Mouse (Mus musculus) embryonic facial prominence, embryonic 15.5 days (tissue): ENCODE data around the gene Atad3a. TPM values are rescaled to one million over a fixed set of nuclear protein-coding genes. Genes with fewer than 3 reads are reported as not detected.

Source experiments
- ATAC-seq: fragments of 200-750 bp; cut with Nextera tagmentation; 2 replicates; pipeline ENCODE4 v1.8.0; 2017; ENCODE audit warnings: low read depth, moderate TSS enrichment; ENCODE audit not compliant: insufficient number of reproducible peaks, low FRiP score, low TSS enrichment
- H3K27ac ChIP-seq: fragments of 300-500 bp; sonication (generic); replicated peaks from 2 replicates; pipeline ENCODE4 v1.5.1; 2015; ENCODE audit warnings: mild to moderate bottlenecking, inconsistent platforms
- H3K27me3 ChIP-seq: fragments of 300-500 bp; sonication (generic); 2 replicates; pipeline ENCODE4 v1.6.1; 2015; ENCODE audit warnings: inconsistent platforms
- H3K36me3 ChIP-seq: fragments of 300-500 bp; sonication (generic); 2 replicates; pipeline ENCODE4 v1.6.1; 2015; ENCODE audit warnings: mild to moderate bottlenecking, inconsistent platforms
- H3K4me1 ChIP-seq: fragments of 300-500 bp; sonication (generic); 2 replicates; pipeline ENCODE4 v1.6.1; 2015; ENCODE audit warnings: inconsistent platforms
- H3K4me2 ChIP-seq: fragments of 300-500 bp; sonication (generic); replicated peaks from 2 replicates; pipeline ENCODE4 v1.6.1; 2015; ENCODE audit warnings: mild to moderate bottlenecking, inconsistent platforms
- H3K4me3 ChIP-seq: fragments of 300-500 bp; sonication (generic); replicated peaks from 2 replicates; pipeline ENCODE4 v1.5.1; 2015; ENCODE audit warnings: mild to moderate bottlenecking, inconsistent platforms
- H3K9ac ChIP-seq: fragments of 300-500 bp; sonication (generic); 2 replicates; pipeline ENCODE4 v1.6.1; 2015; ENCODE audit warnings: inconsistent platforms
- H3K9me3 ChIP-seq: fragments of 300-500 bp; sonication (generic); replicated peaks from 2 replicates; pipeline ENCODE4 v1.6.1; 2016; ENCODE audit warnings: inconsistent platforms
- WGBS: fragments of 180-500 bp; shearing (Covaris S2); methylation state at CpG from one replicate; pipeline ENCODE4 v1.1.7; 2015; 5-methylcytosine and 5-hydroxymethylcytosine counted together
- polyA plus RNA-seq: library from polyadenylated mRNA; unstranded; fragments of >200 nt; fragmentation: Nextera tagmentation; extraction: Ambion mirVana; gene quantifications from 2 replicates; pipeline ENCODE4 v1.2.1, GENCODE M21; 2015

Gene Atad3a
- polyA plus RNA-seq, 1 experiment from 2014 or later: 89.9 TPM

GRCm38 (mm10) chr4:155774280-155774754 lies 13.4 kb upstream of the Atad3a start, which contains the start of gene Vwa1:
TSS of gene Vwa1 (minus strand) at chr4:155774698.
- WGBS: under 1% methylated on average over 35 of the region's 35 CpGs
- Histone ChIP-seq H3K27me3 (peaks cover 4% of the 10 kb centered on the region; the same call in 1 of the 2 replicates), H3K4me3 (peak within 1 kb of the TSS; percentile 49), H3K4me2 (peak within 1 kb of the TSS; percentile 90), H3K9ac (0 out of 2 replicates have a peak within 1 kb of the TSS, but pooled peaks have one; percentile 23), H3K9me3 (no peaks in the 10 kb centered on the region), H3K36me3 (no peaks in the 10 kb centered on the region), H3K27ac (peak within 1 kb of the TSS; percentile 83), H3K4me1 (peaks cover 61% of the 10 kb centered on the region)
- peak; percentile 80 for ATAC-seq

- Histone ChIP-seq H3K27ac (no peak overlapping the region), H3K4me1 (peaks cover 62% of the 10 kb centered on the region), H3K4me3 (peak overlapping the region; percentile 49), H3K9ac (no peak overlapping the region), H3K27me3 (peaks cover 4% of the 10 kb centered on the region; the same call in 1 of the 2 replicates), H3K9me3 (no peaks in the 10 kb centered on the region), H3K4me2 (peak overlapping the region; percentile 90), H3K36me3 (no peaks in the 10 kb centered on the region)
- ATAC-seq: no peak
- WGBS: 25% methylated on average over 5 of the region's 5 CpGs
These were observed 12.6 kb upstream of the Atad3a start for GRCm38 (mm10) chr4:155773335-155774078.

GRCm38 (mm10) chr4:155772786-155773185 lies 11.9 kb upstream of the Atad3a start:
- no peak for ATAC-seq
- H3K36me3 ChIP-seq: no peaks in the 10 kb centered on the region
- WGBS: 86% methylated on average over 13 of the region's 13 CpGs
- H3K9me3 ChIP-seq: no peaks in the 10 kb centered on the region
- no peak overlapping the region for H3K9ac ChIP-seq
- no peak overlapping the region for H3K4me2 ChIP-seq
- H3K4me1 ChIP-seq: peaks cover 62% of the 10 kb centered on the region
- H3K27ac ChIP-seq: no peak overlapping the region
- H3K4me3 ChIP-seq: no peak overlapping the region
- peaks cover 4% of the 10 kb centered on the region; the same call in 1 of the 2 replicates for H3K27me3 ChIP-seq

- Histone ChIP-seq H3K36me3 (no peaks in the 10 kb centered on the region), H3K27me3 (peaks cover 4% of the 10 kb centered on the region; the same call in 1 of the 2 replicates), H3K27ac (no peak overlapping the region), H3K4me2 (no peak overlapping the region), H3K4me1 (peaks cover 52% of the 10 kb centered on the region), H3K9me3 (no peaks in the 10 kb centered on the region), H3K4me3 (no peak overlapping the region), H3K9ac (no peak overlapping the region)
- ATAC-seq: no peak
- WGBS: 85% methylated on average over 2 of the region's 2 CpGs
These were observed 10.8 kb upstream of the Atad3a start for GRCm38 (mm10) chr4:155771706-155772105.

GRCm38 (mm10) chr4:155770626-155771025 lies 9.7 kb upstream of the Atad3a start:
- no peak for ATAC-seq
- peak overlapping the region; percentile 53 for H3K4me3 ChIP-seq

GRCm38 (mm10) chr4:155769880-155770512 lies 9.1 kb upstream of the Atad3a start:
- Histone ChIP-seq H3K9ac (peak overlapping the region; percentile 70), H3K4me2 (peak overlapping the region; percentile 82), H3K9me3 (no peaks in the 10 kb centered on the region), H3K4me1 (peaks cover 37% of the 10 kb centered on the region), H3K36me3 (no peaks in the 10 kb centered on the region), H3K27me3 (peaks cover 4% of the 10 kb centered on the region; the same call in 1 of the 2 replicates), H3K4me3 (peak overlapping the region; percentile 53), H3K27ac (peak overlapping the region; percentile 68)
- 1% methylated on average over 39 of the region's 39 CpGs for WGBS
- peak; percentile 85 for ATAC-seq

More at GRCm38 (mm10) chr4:155770626-155771025, 9.7 kb upstream of the Atad3a start:
- peak overlapping the region; percentile 70 for H3K9ac ChIP-seq
- H3K4me2 ChIP-seq: peak overlapping the region; percentile 82
- peaks cover 43% of the 10 kb centered on the region for H3K4me1 ChIP-seq
- H3K36me3 ChIP-seq: no peaks in the 10 kb centered on the region
- WGBS: 40% methylated on average over 24 of the region's 24 CpGs
- H3K27me3 ChIP-seq: peaks cover 4% of the 10 kb centered on the region; the same call in 1 of the 2 replicates
- H3K9me3 ChIP-seq: no peaks in the 10 kb centered on the region
- H3K27ac ChIP-seq: no peak overlapping the region

- Histone ChIP-seq H3K9ac (peak overlapping the region; percentile 70), H3K27ac (peak overlapping the region; percentile 68), H3K4me2 (peak overlapping the region; percentile 82), H3K27me3 (peaks cover 4% of the 10 kb centered on the region; the same call in 1 of the 2 replicates), H3K4me3 (peak overlapping the region; percentile 53), H3K9me3 (no peaks in the 10 kb centered on the region), H3K36me3 (no peaks in the 10 kb centered on the region), H3K4me1 (peaks cover 32% of the 10 kb centered on the region)
- WGBS: 62% methylated on average over 5 of the region's 5 CpGs
- ATAC-seq: no peak
These were observed 8.6 kb upstream of the Atad3a start for GRCm38 (mm10) chr4:155769496-155769879.

- no peak for ATAC-seq
- Histone ChIP-seq H3K4me3 (no peak overlapping the region), H3K9me3 (no peaks in the 10 kb centered on the region), H3K27ac (no peak overlapping the region), H3K4me2 (no peak overlapping the region), H3K36me3 (0 out of 2 replicates have a peak, but pooled peaks cover 2% of the 10 kb centered on the region), H3K4me1 (peaks cover 27% of the 10 kb centered on the region), H3K9ac (no peak overlapping the region), H3K27me3 (no peaks in the 10 kb centered on the region)
- 91% methylated on average over 3 of the region's 3 CpGs for WGBS
These were observed 1.5 kb upstream of the Atad3a start for GRCm38 (mm10) chr4:155762357-155762756.

GRCm38 (mm10) chr4:155761356-155762099 lies 635 bp upstream of the Atad3a start:
- Histone ChIP-seq H3K9ac (peak overlapping the region; percentile 78), H3K27ac (peak overlapping the region; percentile 30), H3K4me2 (peak overlapping the region; percentile 97), H3K4me3 (peak overlapping the region; percentile 90), H3K4me1 (peaks cover 27% of the 10 kb centered on the region), H3K36me3 (peaks cover 9% of the 10 kb centered on the region), H3K27me3 (no peaks in the 10 kb centered on the region), H3K9me3 (no peaks in the 10 kb centered on the region)
- WGBS: 2% methylated on average over 28 of the region's 28 CpGs
- ATAC-seq: no peak

GRCm38 (mm10) chr4:155759862-155760612 lies 856 bp downstream of the Atad3a start:
- ATAC-seq: no peak
- H3K27me3 ChIP-seq: no peaks in the 10 kb centered on the region
- peaks cover 27% of the 10 kb centered on the region for H3K4me1 ChIP-seq
- H3K4me3 ChIP-seq: peak overlapping the region; percentile 90
- peak overlapping the region; percentile 78 for H3K9ac ChIP-seq
- 2% methylated on average over 10 of the region's 10 CpGs for WGBS
- no peak overlapping the region for H3K27ac ChIP-seq
- peak overlapping the region; percentile 97 for H3K4me2 ChIP-seq
- H3K9me3 ChIP-seq: no peaks in the 10 kb centered on the region
- peaks cover 22% of the 10 kb centered on the region for H3K36me3 ChIP-seq
